Mouse (Mus musculus) monocyte, adult 59 days (primary cell): ENCODE results near the gene Mark1. TPM values are rescaled to one million over a fixed set of nuclear protein-coding genes. Genes with fewer than 3 reads are reported as not detected.

Source experiments
- total RNA-seq, 2 experiments: library from RNA; stranded (reverse); gene quantifications; one replicate each; pipeline ENCODE4 v1.2.4; 2023

The Mark1 gene
- total RNA-seq, result not detected

GRCm38 (mm10) chr1:184999071-184999750, at the start of gene Mark1:
Gene Mark1 (minus strand): TSS chr1:184999570.

GRCm38 (mm10) chr1:184882281-184883268, 116.8 kb downstream of the Mark1 start, which contains the start of gene C130074G19Rik:
Gene C130074G19Rik (minus strand): TSS chr1:184883218.

Other genes with a start within 250 kb of the Mark1 start
- not detected for gene Marc1, start 188.3 kb downstream of the Mark1 start, total RNA-seq
- 100 to 1,000 TPM in 1 of 2 experiments, 10 to 100 TPM in 1; 99.9 to 126 TPM for gene Marc2, start 153.1 kb downstream of the Mark1 start, total RNA-seq
- gene C130074G19Rik, start 116.4 kb downstream of the Mark1 start, total RNA-seq, result not detected
- 10 to 100 TPM; 48.0 to 55.3 TPM for gene Rab3gap2, start 204.5 kb upstream of the Mark1 start, total RNA-seq